Mouse (Mus musculus): Measurements from ENCODE around the gene Zfp428. TPM values are rescaled to one million over a fixed set of nuclear protein-coding genes. Genes with fewer than 3 reads are reported as not detected.
A peak's percentile ranks its signal among the peaks of the same experiment; 100 is the strongest.

Zfp428 gene
- polyA plus RNA-seq (2015; fragmentation: Nextera tagmentation; extraction: Ambion mirVana): 64.2 and 68.3 TPM in 2 replicates

DNA sequence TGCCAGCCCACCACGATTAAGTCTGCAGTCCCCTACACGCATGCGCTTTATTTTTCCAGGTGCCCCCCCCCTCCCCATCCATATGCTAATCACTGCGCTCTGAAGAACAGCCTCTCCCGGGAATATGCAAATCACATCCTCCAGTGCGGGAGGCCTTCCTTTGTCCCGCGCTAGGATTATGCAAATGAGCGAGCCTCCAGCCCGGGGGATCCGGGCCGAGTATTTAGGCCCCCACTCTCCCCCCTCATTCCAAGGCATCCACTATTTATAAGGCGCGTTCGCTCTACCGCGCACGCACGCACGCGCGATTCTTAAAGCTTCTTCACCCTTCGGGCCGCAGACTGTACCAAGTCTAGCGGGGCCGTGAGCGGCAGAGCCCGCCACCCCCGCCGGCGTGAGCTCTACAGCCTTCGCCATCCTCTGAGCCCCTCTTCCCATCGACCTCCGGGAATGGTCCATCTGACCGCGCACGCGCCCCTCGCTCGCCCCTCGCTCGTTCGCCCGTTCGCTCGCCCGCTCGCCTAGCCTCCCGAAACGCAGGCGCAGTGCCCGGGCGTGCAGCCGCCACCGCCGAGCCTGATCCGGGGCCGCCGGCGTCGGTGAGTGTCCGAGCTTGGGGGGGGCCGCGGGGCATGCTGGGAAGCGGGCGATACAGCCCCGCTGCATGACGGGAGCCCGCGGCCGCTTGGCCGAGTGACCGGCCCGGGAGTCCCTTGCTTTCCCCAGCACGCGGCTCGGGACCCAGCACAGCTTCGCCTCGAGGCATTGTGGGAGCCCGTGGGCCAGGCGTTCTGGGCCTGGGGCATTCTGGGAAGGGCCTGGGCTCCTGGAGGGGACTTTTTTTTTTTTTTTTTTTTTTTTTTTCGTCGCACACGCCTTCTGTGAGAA, at the start of gene Zfp428:
Gene Zfp428 (plus strand): TSS at position 169 of the 888 bp plus-strand sequence.
- no peaks in the 10 kb centered on the region for H3K9me3 ChIP-seq
- peak; percentile 85 for ATAC-seq (ENCODE audit: low FRiP score, low read depth)
- WGBS: under 1% methylated on average over 83 of the region's 84 CpGs

DNA sequence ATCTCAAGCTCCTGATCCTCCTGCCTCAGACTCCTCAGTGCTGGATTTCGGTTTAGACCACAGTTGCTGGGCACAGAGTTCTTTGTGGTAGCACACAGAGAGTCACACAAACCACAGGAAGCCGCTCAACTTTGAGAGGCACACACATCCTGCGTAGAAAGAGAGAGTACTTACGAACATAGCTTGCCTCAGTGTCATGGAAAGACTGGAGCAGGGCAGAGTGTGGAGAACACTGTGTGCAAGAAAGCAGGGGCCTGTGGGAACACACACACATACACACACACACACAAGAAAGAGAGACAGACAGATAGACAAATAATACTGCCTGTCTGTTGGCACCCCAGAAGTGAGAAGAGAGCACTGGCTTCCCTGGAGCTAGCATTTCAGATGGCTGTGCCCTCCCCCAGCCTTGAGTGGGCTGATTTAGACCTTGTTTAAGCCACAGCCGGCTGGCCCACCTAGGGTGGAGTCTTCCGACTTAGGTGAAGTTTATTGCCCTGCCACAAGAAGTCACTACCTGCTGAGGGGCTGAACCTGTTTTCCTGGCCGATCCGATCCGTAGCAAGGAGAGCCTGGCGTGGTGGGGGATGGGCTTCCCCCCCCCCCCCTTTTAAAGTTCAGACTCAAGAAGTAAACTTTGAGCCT, 49.0 kb upstream of the Zfp428 start:
- H3K4me3 ChIP-seq: no peak overlapping the region
- H3K4me2 ChIP-seq (replicated peaks): no peak overlapping the region
- no peak overlapping the region for H3K9ac ChIP-seq
- H3K4me1 ChIP-seq: peaks cover 9% of the 10 kb centered on the region
- ATAC-seq (ENCODE audit: low FRiP score, low read depth): no peak
- no peaks in the 10 kb centered on the region for H3K9me3 ChIP-seq
- 48% methylated on average over 10 of the region's 10 CpGs for WGBS
- H3K27me3 ChIP-seq: peaks cover 10% of the 10 kb centered on the region; the same call in 1 of the 2 replicates
- no peak overlapping the region for H3K27ac ChIP-seq
- no peaks in the 10 kb centered on the region for H3K36me3 ChIP-seq

More for the DNA sequence above, at the start of gene Zfp428:
- H3K4me3 ChIP-seq: peak within 1 kb of the TSS; percentile 74
- peak within 1 kb of the TSS; percentile 98 for H3K27ac ChIP-seq
- H3K4me2 ChIP-seq (replicated peaks): peak within 1 kb of the TSS; percentile 80
- H3K36me3 ChIP-seq: peaks cover 12% of the 10 kb centered on the region
- peak within 1 kb of the TSS; percentile 95 for H3K9ac ChIP-seq
- H3K4me1 ChIP-seq: peaks cover 36% of the 10 kb centered on the region
- H3K27me3 ChIP-seq: peaks cover 10% of the 10 kb centered on the region; the same call in 1 of the 2 replicates

GRCm38 (mm10) chr7:24459440-24459839, 47.4 kb upstream of the Zfp428 start:
- 85% methylated on average over 5 of the region's 5 CpGs for WGBS
- no peak for ATAC-seq (ENCODE audit: low FRiP score, low read depth)
- Histone ChIP-seq H3K4me3 (no peak overlapping the region), H3K9ac (no peak overlapping the region), H3K27me3 (peaks cover 10% of the 10 kb centered on the region; the same call in 1 of the 2 replicates), H3K36me3 (no peaks in the 10 kb centered on the region), H3K4me2 (replicated peaks) (no peak overlapping the region), H3K27ac (no peak overlapping the region), H3K4me1 (peaks cover 10% of the 10 kb centered on the region), H3K9me3 (no peaks in the 10 kb centered on the region)

DNA sequence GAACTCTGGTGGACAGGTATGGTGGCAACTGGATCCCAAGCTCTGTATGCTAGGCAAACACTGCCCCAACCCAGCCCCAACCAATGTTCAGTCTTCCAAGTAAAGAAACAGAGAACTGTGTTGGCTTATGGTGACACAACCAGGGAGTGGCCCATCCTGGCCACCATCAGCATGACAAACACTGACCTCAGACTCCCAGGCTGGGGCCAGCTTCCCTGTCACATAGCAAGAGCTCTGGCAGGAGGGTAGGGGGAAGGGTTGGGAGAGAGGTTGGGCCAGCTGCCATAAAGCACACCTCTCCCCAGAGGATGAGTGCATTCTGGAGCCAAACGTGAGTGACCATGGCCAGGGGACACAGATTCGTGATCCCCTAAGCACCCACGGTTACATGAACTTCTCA, 47.0 kb upstream of the Zfp428 start:
- no peak overlapping the region for H3K9ac ChIP-seq
- H3K9me3 ChIP-seq: no peaks in the 10 kb centered on the region
- WGBS: 54% methylated on average over 3 of the region's 3 CpGs
- no peak for ATAC-seq (ENCODE audit: low FRiP score, low read depth)
- peaks cover 10% of the 10 kb centered on the region for H3K4me1 ChIP-seq
- H3K4me2 ChIP-seq (replicated peaks): no peak overlapping the region
- H3K36me3 ChIP-seq: no peaks in the 10 kb centered on the region
- no peak overlapping the region for H3K4me3 ChIP-seq
- H3K27ac ChIP-seq: no peak overlapping the region
- peaks cover 10% of the 10 kb centered on the region; the same call in 1 of the 2 replicates for H3K27me3 ChIP-seq

DNA sequence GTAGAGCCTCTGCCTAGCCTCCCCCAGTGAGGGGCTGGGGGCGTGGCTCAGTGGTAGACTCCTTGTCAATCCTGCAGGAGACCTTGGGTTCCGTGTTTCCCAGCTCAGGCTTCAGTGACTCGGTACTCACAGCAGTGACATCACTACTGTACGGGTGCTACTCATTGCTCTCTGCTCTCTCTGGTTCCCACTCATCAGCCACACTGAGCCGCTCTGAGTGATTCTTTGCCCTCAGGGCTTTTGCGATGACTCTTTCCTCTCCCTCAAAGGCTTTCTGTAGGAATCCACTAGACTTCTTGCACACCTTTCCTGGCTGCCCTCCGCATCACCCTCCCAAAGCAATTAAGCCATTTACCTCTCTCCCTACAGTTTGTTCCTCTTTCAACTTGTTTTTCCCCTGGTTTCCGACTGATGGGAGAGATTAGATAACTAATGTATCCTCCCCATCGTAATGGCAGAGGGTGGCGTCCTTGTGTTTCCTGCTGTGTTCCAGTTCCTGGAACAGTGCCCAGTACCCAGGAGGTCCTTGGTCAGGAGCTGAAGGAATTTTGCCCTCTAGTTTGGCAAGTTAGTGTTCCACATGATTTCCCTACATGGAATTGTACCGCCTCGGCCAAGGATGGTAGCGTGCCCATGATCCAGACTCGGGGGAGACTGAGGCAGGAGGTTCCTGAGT, 45.3 kb upstream of the Zfp428 start:
- no peak for ATAC-seq (ENCODE audit: low FRiP score, low read depth)
- WGBS: 56% methylated on average over 14 of the region's 14 CpGs
- H3K4me3 ChIP-seq: no peak overlapping the region
- no peaks in the 10 kb centered on the region for H3K9me3 ChIP-seq
- no peak overlapping the region for H3K4me2 ChIP-seq (replicated peaks)
- no peaks in the 10 kb centered on the region for H3K36me3 ChIP-seq
- no peak overlapping the region for H3K27ac ChIP-seq
- H3K27me3 ChIP-seq: peaks cover 10% of the 10 kb centered on the region; the same call in 1 of the 2 replicates
- H3K9ac ChIP-seq: no peak overlapping the region
- H3K4me1 ChIP-seq: peaks cover 10% of the 10 kb centered on the region

GRCm38 (mm10) chr7:24462388-24463319, 44.2 kb upstream of the Zfp428 start, which contains the start of gene Plaur:
Gene Plaur (plus strand): TSS chr7:24462484.
- no peaks in the 10 kb centered on the region for H3K36me3 ChIP-seq
- 5% methylated on average over 27 of the region's 27 CpGs for WGBS
- peak; percentile 33 for ATAC-seq (ENCODE audit: low FRiP score, low read depth)
- H3K27ac ChIP-seq: no peak within 1 kb of the TSS
- H3K27me3 ChIP-seq: peaks cover 10% of the 10 kb centered on the region; the same call in 1 of the 2 replicates
- peak within 1 kb of the TSS; percentile 54 for H3K4me2 ChIP-seq (replicated peaks)
- peak within 1 kb of the TSS; percentile 23 for H3K4me3 ChIP-seq
- no peak within 1 kb of the TSS for H3K9ac ChIP-seq
- no peaks in the 10 kb centered on the region for H3K9me3 ChIP-seq
- peaks cover 10% of the 10 kb centered on the region for H3K4me1 ChIP-seq

- Histone ChIP-seq H3K4me3 (no peak overlapping the region), H3K27ac (no peak overlapping the region), H3K4me1 (peaks cover 10% of the 10 kb centered on the region), H3K9ac (no peak overlapping the region), H3K4me2 (replicated peaks) (no peak overlapping the region), H3K9me3 (peaks cover 6% of the 10 kb centered on the region; the same call in 1 of the 2 replicates), H3K36me3 (no peaks in the 10 kb centered on the region), H3K27me3 (peaks cover 7% of the 10 kb centered on the region; the same call in 1 of the 2 replicates)
- 85% methylated on average over 6 of the region's 6 CpGs for WGBS
- no peak for ATAC-seq (ENCODE audit: low FRiP score, low read depth)
Measured at GRCm38 (mm10) chr7:24466835-24467234, 40.0 kb upstream of the Zfp428 start.

GRCm38 (mm10) chr7:24467886-24468285, 38.9 kb upstream of the Zfp428 start:
- Histone ChIP-seq H3K4me1 (peaks cover 3% of the 10 kb centered on the region; the same call in 1 of the 2 replicates), H3K27ac (no peak overlapping the region), H3K9me3 (peaks cover 6% of the 10 kb centered on the region; the same call in 1 of the 2 replicates), H3K36me3 (no peaks in the 10 kb centered on the region), H3K9ac (no peak overlapping the region), H3K4me2 (replicated peaks) (no peak overlapping the region), H3K4me3 (no peak overlapping the region), H3K27me3 (no peaks in the 10 kb centered on the region)
- 78% methylated on average over 5 of the region's 5 CpGs for WGBS
- no peak for ATAC-seq (ENCODE audit: low FRiP score, low read depth)

DNA sequence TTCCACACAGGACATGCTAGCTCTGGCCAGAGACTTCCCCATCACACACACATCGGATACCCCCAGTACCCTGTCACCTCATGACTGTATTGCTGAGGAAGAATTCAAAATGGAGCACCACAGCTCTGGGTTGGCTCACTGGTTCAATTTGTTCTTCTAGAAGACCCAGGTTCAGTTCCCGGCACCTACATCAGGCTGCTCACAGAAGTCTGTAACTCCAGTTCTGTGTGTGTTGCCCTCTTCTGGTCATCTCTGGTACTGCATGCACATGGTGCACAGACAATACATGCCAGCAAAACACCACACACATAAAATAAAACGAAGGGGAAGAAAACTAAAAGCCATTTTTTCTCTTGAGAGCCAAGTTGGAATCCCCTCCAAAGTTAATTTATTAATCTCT, 37.7 kb upstream of the Zfp428 start:
- H3K4me1 ChIP-seq: no peaks in the 10 kb centered on the region
- H3K9me3 ChIP-seq: peaks cover 6% of the 10 kb centered on the region; the same call in 1 of the 2 replicates
- H3K36me3 ChIP-seq: no peaks in the 10 kb centered on the region
- ATAC-seq (ENCODE audit: low FRiP score, low read depth): no peak
- WGBS: 81% methylated on average over 3 of the region's 3 CpGs
- H3K27me3 ChIP-seq: no peaks in the 10 kb centered on the region
- no peak overlapping the region for H3K9ac ChIP-seq
- H3K4me3 ChIP-seq: no peak overlapping the region
- H3K27ac ChIP-seq: no peak overlapping the region
- H3K4me2 ChIP-seq (replicated peaks): no peak overlapping the region

GRCm38 (mm10) chr7:24470356-24470755, 36.5 kb upstream of the Zfp428 start:
- Histone ChIP-seq H3K4me1 (0 out of 2 replicates have a peak, but pooled peaks cover 5% of the 10 kb centered on the region), H3K27ac (no peak overlapping the region), H3K4me3 (no peak overlapping the region), H3K36me3 (no peaks in the 10 kb centered on the region), H3K9me3 (peaks cover 6% of the 10 kb centered on the region; the same call in 1 of the 2 replicates), H3K9ac (no peak overlapping the region), H3K4me2 (replicated peaks) (no peak overlapping the region), H3K27me3 (no peaks in the 10 kb centered on the region)
- 94% methylated on average over 7 of the region's 7 CpGs for WGBS
- no peak for ATAC-seq (ENCODE audit: low FRiP score, low read depth)

- no peak overlapping the region for H3K27ac ChIP-seq
- no peak overlapping the region for H3K9ac ChIP-seq
- H3K36me3 ChIP-seq: no peaks in the 10 kb centered on the region
- H3K4me1 ChIP-seq: 0 out of 2 replicates have a peak, but pooled peaks cover 5% of the 10 kb centered on the region
- no peak overlapping the region for H3K4me3 ChIP-seq
- no peaks in the 10 kb centered on the region for H3K27me3 ChIP-seq
- 81% methylated on average over 6 of the region's 6 CpGs for WGBS
- H3K4me2 ChIP-seq (replicated peaks): no peak overlapping the region
- peaks cover 6% of the 10 kb centered on the region; the same call in 1 of the 2 replicates for H3K9me3 ChIP-seq
- ATAC-seq (ENCODE audit: low FRiP score, low read depth): no peak
Measured at GRCm38 (mm10) chr7:24472442-24472841, 34.4 kb upstream of the Zfp428 start.
